ENCODE assay signal across 19 mouse cellular contexts in the genomic region with DNA sequence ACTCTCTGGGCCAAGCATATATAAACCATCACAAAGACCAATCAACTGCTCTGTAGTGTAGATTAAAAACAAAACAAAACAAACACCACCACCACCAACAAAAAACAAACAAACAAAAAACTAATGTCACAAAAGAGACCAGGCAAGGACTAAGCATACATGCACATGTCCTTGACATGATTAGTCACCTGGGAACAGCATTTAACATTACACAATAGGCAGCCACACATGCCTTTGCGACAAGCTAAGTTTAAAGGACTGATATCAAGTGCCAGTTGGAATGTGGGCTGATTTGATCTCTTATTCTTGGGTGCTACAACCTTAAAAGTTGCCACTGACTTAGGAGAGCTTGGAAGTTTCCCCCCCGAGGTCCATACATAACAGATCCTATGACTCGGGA.
"Had no signal": no experiment of that assay in that cellular context is flagged by ENCODE, and none has a peak within 500 bp of the region (broad histone marks: within the 10 kb centered on the region; RNA-seq: fewer than 3 reads in every experiment).

No protein-coding gene starts in this region.

- H3K4me2 ChIP-seq: liver, embryonic 12.5 days; lung, embryonic 14.5 days; midbrain, embryonic 12.5 days; neural tube, embryonic 13.5 days; neural tube, embryonic 15.5 days had no signal

- H3K9ac ChIP-seq: liver, embryonic 12.5 days; liver, embryonic 14.5 days; lung, embryonic 14.5 days; midbrain, embryonic 12.5 days; neural tube, embryonic 13.5 days; neural tube, embryonic 15.5 days had no signal

- H3K27me3 ChIP-seq: liver, embryonic 12.5 days; neural tube, embryonic 13.5 days; neural tube, embryonic 15.5 days had no signal

- ATAC-seq: liver, embryonic 12.5 days; midbrain, embryonic 16.5 days had no signal

- H3K36me3 ChIP-seq: liver, embryonic 12.5 days; midbrain, embryonic 10.5 days; midbrain, embryonic 12.5 days; neural tube, embryonic 13.5 days; neural tube, embryonic 15.5 days had no signal

- DNase-seq: lung, embryonic 14.5 days; lung, postnatal 10 days; midbrain, embryonic 14.5 days; retina, postnatal 1 day; right cerebral cortex, adult 18-20 months; right cerebral cortex, postnatal 25 days; right cerebral cortex, postnatal 4 days; spleen, adult 18-20 months; thymus, adult 18-20 months; thymus, postnatal 14 days; thymus, postnatal 36 days had no signal

- H3K4me3 ChIP-seq: liver, embryonic 12.5 days; midbrain, embryonic 10.5 days; midbrain, embryonic 12.5 days; myocyte; neural tube, embryonic 13.5 days; neural tube, embryonic 15.5 days had no signal

- H3K9me3 ChIP-seq: liver, embryonic 12.5 days; midbrain, embryonic 10.5 days; midbrain, embryonic 12.5 days; neural tube, embryonic 13.5 days; neural tube, embryonic 15.5 days had no signal

- H3K27ac ChIP-seq: liver, embryonic 12.5 days; liver, embryonic 14.5 days; midbrain, embryonic 10.5 days; midbrain, embryonic 12.5 days; neural tube, embryonic 13.5 days; neural tube, embryonic 15.5 days had no signal

- H3K4me1 ChIP-seq: liver, embryonic 12.5 days; midbrain, embryonic 12.5 days had no signal
